In genomic region chr9:22452697-22453096, GRCm38 (mm10) we compare ENCODE assay signal across 41 mouse cellular contexts. TPM values are rescaled to one million over a fixed set of nuclear protein-coding genes. Genes with fewer than 3 reads are reported as not detected.
"Had no signal": no experiment of that assay in that cellular context is flagged by ENCODE, and none has a peak within 500 bp of the region (broad histone marks: within the 10 kb centered on the region; RNA-seq: fewer than 3 reads in every experiment).

No protein-coding gene starts in this region.

- H3K9me3 ChIP-seq: heart, embryonic 13.5 days; heart, embryonic 15.5 days; hindbrain, embryonic 13.5 days; hindbrain, embryonic 15.5 days; limb, embryonic 10.5 days; limb, embryonic 12.5 days had no signal

- H3K9ac ChIP-seq: forebrain, postnatal 0 days; heart, embryonic 13.5 days; heart, embryonic 15.5 days; hindbrain, embryonic 13.5 days; hindbrain, embryonic 15.5 days; limb, embryonic 12.5 days had no signal

- H3K27ac ChIP-seq: heart, adult 2 months; heart, embryonic 13.5 days; heart, embryonic 15.5 days; hindbrain, embryonic 13.5 days; hindbrain, embryonic 15.5 days; hindbrain, postnatal 0 days; layer of hippocampus, adult 2 months; left cerebral cortex, adult 2 months; limb, embryonic 10.5 days; limb, embryonic 12.5 days had no signal

- H3K4me3 ChIP-seq: heart, adult 2 months; heart, embryonic 13.5 days; heart, embryonic 15.5 days; hindbrain, embryonic 13.5 days; hindbrain, embryonic 15.5 days; layer of hippocampus, adult 2 months; left cerebral cortex, adult 2 months; limb, embryonic 10.5 days; limb, embryonic 12.5 days had no signal

- H3K27me3 ChIP-seq: heart, embryonic 13.5 days; heart, embryonic 15.5 days; hindbrain, embryonic 13.5 days; hindbrain, embryonic 15.5 days; limb, embryonic 12.5 days had no signal

- H3K4me1 ChIP-seq: heart, embryonic 13.5 days; heart, embryonic 15.5 days; hindbrain, embryonic 13.5 days; hindbrain, embryonic 15.5 days; limb, embryonic 10.5 days; limb, embryonic 12.5 days had no signal

- ATAC-seq: forebrain, postnatal 0 days; hindbrain, postnatal 0 days; intestine, embryonic 16.5 days had no signal

- H3K4me2 ChIP-seq: heart, embryonic 11.5 days; heart, embryonic 13.5 days; heart, embryonic 15.5 days; hindbrain, embryonic 13.5 days; hindbrain, embryonic 15.5 days; limb, embryonic 12.5 days had no signal

- DNase-seq: forebrain, postnatal 0 days; gastrocnemius, postnatal 14 days; gastrocnemius, postnatal 36 days; heart, adult 11 months; heart, adult 2 months; heart, postnatal 14 days; heart, postnatal 36 days; kidney, adult 11 months; kidney, adult 8-10 months; kidney, postnatal 10 days; kidney, postnatal 25 days; kidney, postnatal 4 days; layer of hippocampus, adult 9-11 months; layer of hippocampus, postnatal 36 days had no signal

RNA-seq across cellular contexts. Expression of gene Gm17545, which starts 1.4 kb away (rescaled TPM):
- total RNA-seq: forebrain, postnatal 0 days; gastrocnemius, adult 18-20 months; gastrocnemius, adult 8-10 months; gastrocnemius, postnatal 14 days; gastrocnemius, postnatal 36 days; heart, adult 2 months; heart, postnatal 14 days; heart, postnatal 36 days; hematopoietic stem cell, adult 5-6 weeks; hindbrain, postnatal 0 days; layer of hippocampus, adult 2 months; layer of hippocampus, postnatal 14 days; layer of hippocampus, postnatal 36 days; left cerebral cortex, adult 2 months; left cerebral cortex, postnatal 14 days; left cerebral cortex, postnatal 36 days; liver, adult 2 months had no signal
- polyA plus RNA-seq: forebrain, postnatal 0 days; frontal cortex, adult 2 months; gonadal fat pad, adult 2 months; heart, adult 2 months; heart, embryonic 11.5 days; heart, embryonic 13.5 days; heart, embryonic 15.5 days; heart, postnatal 0 days; hindbrain, embryonic 11.5 days; hindbrain, embryonic 13.5 days; hindbrain, embryonic 15.5 days; hindbrain, postnatal 0 days; intestine, embryonic 14.5 days; intestine, embryonic 16.5 days; kidney, embryonic 14.5 days; kidney, embryonic 16.5 days; limb, embryonic 10.5 days; limb, embryonic 12.5 days; limb, embryonic 14.5 days; liver, adult 2 months; liver, embryonic 16.5 days had no signal
